Mouse (Mus musculus) CH12.LX (cell line): ENCODE data around the gene Dnajb5. TPM values are rescaled to one million over a fixed set of nuclear protein-coding genes. Genes with fewer than 3 reads are reported as not detected.

Source experiments
- DNase-seq: peaks from one replicate; pipeline ENCODE4 v3.0.0-alpha.2; 2013; ENCODE audit errors: extremely low read depth
- H3K27ac ChIP-seq: 2 replicates; pipeline ENCODE4 v1.5.1; 2012; ENCODE audit warnings: low read depth, mild to moderate bottlenecking, control low read depth, moderate library complexity; ENCODE audit not compliant: insufficient read depth
- H3K27me3 ChIP-seq: replicated peaks from 2 replicates; pipeline ENCODE3; 2012; ENCODE audit warnings: inconsistent platforms
- H3K36me3 ChIP-seq, 2 experiments: replicated peaks in 1 of 2; 2 replicates each; pipeline versions ENCODE3 to v1.6.1; 2012; ENCODE audit warnings: inconsistent platforms in 1 of 2, low read length in 1 of 2, mild to moderate bottlenecking in 1 of 2, mixed read lengths in 1 of 2, moderate library complexity in 1 of 2; ENCODE audit not compliant: control insufficient read depth in 1 of 2, insufficient read depth in 1 of 2
- H3K4me1 ChIP-seq, 2 experiments: 2 replicates each; pipeline ENCODE4 v1.6.1; 2012; ENCODE audit warnings: inconsistent platforms in 1 of 2, moderate library complexity in 1 of 2; ENCODE audit not compliant: insufficient read depth in 2 of 2, control insufficient read depth in 1 of 2
- H3K4me2 ChIP-seq: 2 replicates; pipeline ENCODE4 v1.6.1; 2012; ENCODE audit warnings: low read depth, mild to moderate bottlenecking, control low read depth; ENCODE audit not compliant: poor library complexity, insufficient read depth, severe bottlenecking
- H3K4me3 ChIP-seq, 3 experiments: fragments of 150-350 bp in 1 of 3; sonication (generic) in 1 of 3; replicated peaks in 1 of 3; 2 replicates each; pipeline versions ENCODE3 to v1.5.1; 2011 to 2012; ENCODE audit warnings: low read depth in 2 of 3, low read length in 2 of 3, mild to moderate bottlenecking in 2 of 3, moderate library complexity in 2 of 3, control low read depth in 1 of 3, improper control_type of control experiment in 1 of 3, inconsistent platforms in 1 of 3, mixed read lengths in 1 of 3; ENCODE audit not compliant: poor library complexity in 1 of 3
- H3K79me2 ChIP-seq: replicated peaks from 2 replicates; pipeline ENCODE4 v1.6.1; 2012; ENCODE audit warnings: mild to moderate bottlenecking, moderate library complexity; ENCODE audit not compliant: control insufficient read depth, poor library complexity, insufficient read depth, severe bottlenecking; ENCODE audit errors: extremely low read depth
- H3K9ac ChIP-seq: 2 replicates; pipeline ENCODE4 v1.6.1; 2012; ENCODE audit warnings: low read depth, mild to moderate bottlenecking, control low read depth, moderate library complexity; ENCODE audit not compliant: insufficient read depth
- H3K9me3 ChIP-seq: replicated peaks from 2 replicates; pipeline ENCODE3; 2012; ENCODE audit warnings: low read length, inconsistent platforms, mixed read lengths
- BHLHE40 ChIP-seq: IDR thresholded peaks from 2 replicates; pipeline ENCODE4 v1.6.1; 2011; ENCODE audit warnings: mild to moderate bottlenecking, low read depth, low read length, improper control_type of control experiment
- CHD1 ChIP-seq: IDR thresholded peaks from 2 replicates; pipeline ENCODE4 v1.6.1; 2012; ENCODE audit warnings: low read depth, low read length, improper control_type of control experiment, inconsistent platforms
- CHD2 ChIP-seq: IDR thresholded peaks from 2 replicates; pipeline ENCODE4 v1.6.1; 2011; ENCODE audit warnings: low read length, improper control_type of control experiment
- CTCF ChIP-seq, 2 experiments: IDR thresholded peaks in 1 of 2; conservative IDR thresholded peaks in 1 of 2; 2 replicates each; pipeline ENCODE4 v1.5.1; 2011 to 2012; ENCODE audit warnings: low read depth in 2 of 2, low read length in 2 of 2, improper control_type of control experiment in 1 of 2, inconsistent platforms in 1 of 2, mild to moderate bottlenecking in 1 of 2, moderate library complexity in 1 of 2
- E2F4 ChIP-seq: IDR thresholded peaks from 2 replicates; pipeline ENCODE4 v1.6.1; 2011; ENCODE audit warnings: low read depth, low read length, improper control_type of control experiment; ENCODE audit not compliant: insufficient replicate concordance
- ELF1 ChIP-seq: IDR thresholded peaks from 2 replicates; pipeline ENCODE4 v1.6.1; 2014; ENCODE audit warnings: low read depth, mild to moderate bottlenecking, inconsistent platforms, low read length, improper control_type of control experiment
- EP300 ChIP-seq: IDR thresholded peaks from 2 replicates; pipeline ENCODE4 v1.6.1; 2011; ENCODE audit warnings: low read length, improper control_type of control experiment
- ETS1 ChIP-seq: conservative IDR thresholded peaks from 2 replicates; pipeline ENCODE4 v1.6.1; 2012; ENCODE audit warnings: low read depth, mild to moderate bottlenecking, inconsistent platforms, low read length, improper control_type of control experiment, moderate library complexity
- GABPA ChIP-seq: IDR thresholded peaks from 2 replicates; pipeline ENCODE4 v1.6.1; 2012; ENCODE audit warnings: low read depth, low read length, improper control_type of control experiment, inconsistent platforms; ENCODE audit not compliant: insufficient replicate concordance
- HCFC1 ChIP-seq: IDR thresholded peaks from 2 replicates; pipeline ENCODE4 v1.6.1; 2012; ENCODE audit warnings: low read depth, mild to moderate bottlenecking, inconsistent platforms, low read length, improper control_type of control experiment
- IRF4 ChIP-seq: IDR thresholded peaks from 2 replicates; pipeline ENCODE4 v1.6.1; 2014; ENCODE audit warnings: low read depth, mild to moderate bottlenecking, inconsistent platforms, low read length, improper control_type of control experiment
- JUN ChIP-seq: IDR thresholded peaks from 2 replicates; pipeline ENCODE4 v1.6.1; 2011; ENCODE audit warnings: low read depth, mild to moderate bottlenecking, low read length, improper control_type of control experiment, moderate library complexity; ENCODE audit not compliant: insufficient read depth
- KAT2A ChIP-seq: IDR thresholded peaks from 2 replicates; pipeline ENCODE4 v1.6.1; 2012; ENCODE audit warnings: low read length, improper control_type of control experiment, inconsistent platforms; ENCODE audit not compliant: insufficient replicate concordance
- MAFK ChIP-seq: IDR thresholded peaks from 2 replicates; pipeline ENCODE4 v1.6.1; 2011; ENCODE audit warnings: low read length, improper control_type of control experiment; ENCODE audit not compliant: insufficient replicate concordance
- MAX ChIP-seq: IDR thresholded peaks from 2 replicates; pipeline ENCODE4 v1.6.1; 2011; ENCODE audit warnings: low read length, improper control_type of control experiment
- MAZ ChIP-seq: IDR thresholded peaks from 2 replicates; pipeline ENCODE4 v1.6.1; 2012; ENCODE audit warnings: low read depth, mild to moderate bottlenecking, inconsistent platforms, low read length, improper control_type of control experiment, moderate library complexity
- MEF2A ChIP-seq: IDR thresholded peaks from 2 replicates; pipeline ENCODE4 v1.6.1; 2014; ENCODE audit warnings: low read depth, mild to moderate bottlenecking, inconsistent platforms, low read length, improper control_type of control experiment, borderline replicate concordance
- MXI1 ChIP-seq: IDR thresholded peaks from 2 replicates; pipeline ENCODE4 v1.6.1; 2011; ENCODE audit warnings: mild to moderate bottlenecking, low read depth, low read length, improper control_type of control experiment
- MYC ChIP-seq: IDR thresholded peaks from 2 replicates; pipeline ENCODE4 v1.6.1; 2011; ENCODE audit warnings: low read depth, mild to moderate bottlenecking, improper control_type of control experiment, low read length
- NELFE ChIP-seq: IDR thresholded peaks from 2 replicates; pipeline ENCODE4 v1.6.1; 2011; ENCODE audit warnings: low read depth, low read length, improper control_type of control experiment
- NRF1 ChIP-seq: IDR thresholded peaks from 2 replicates; pipeline ENCODE4 v1.6.1; 2014; ENCODE audit warnings: low read depth, mild to moderate bottlenecking, inconsistent platforms, low read length, improper control_type of control experiment, moderate library complexity
- POLR2A ChIP-seq: IDR thresholded peaks from 2 replicates; pipeline ENCODE4 v1.6.1; 2011; ENCODE audit warnings: low read depth, mild to moderate bottlenecking, improper control_type of control experiment, low read length
- POLR2AphosphoS2 ChIP-seq: IDR thresholded peaks from 2 replicates; pipeline ENCODE4 v1.6.1; 2011; ENCODE audit warnings: low read depth, low read length, improper control_type of control experiment
- RAD21 ChIP-seq: IDR thresholded peaks from 2 replicates; pipeline ENCODE4 v1.6.1; 2011; ENCODE audit warnings: low read depth, mild to moderate bottlenecking, low read length, improper control_type of control experiment, moderate library complexity
- RCOR1 ChIP-seq: conservative IDR thresholded peaks from 2 replicates; pipeline ENCODE4 v1.6.1; 2012; ENCODE audit warnings: low read depth, mild to moderate bottlenecking, inconsistent platforms, low read length, improper control_type of control experiment
- SIN3A ChIP-seq: IDR thresholded peaks from 2 replicates; pipeline ENCODE4 v1.6.1; 2012; ENCODE audit warnings: low read length, improper control_type of control experiment, inconsistent platforms
- SMC3 ChIP-seq: IDR thresholded peaks from 2 replicates; pipeline ENCODE4 v1.6.1; 2011; ENCODE audit warnings: low read depth, low read length, improper control_type of control experiment
- TBP ChIP-seq: conservative IDR thresholded peaks from 2 replicates; pipeline ENCODE4 v1.6.1; 2011; ENCODE audit warnings: low read depth, low read length, improper control_type of control experiment
- TCF12 ChIP-seq: IDR thresholded peaks from 2 replicates; pipeline ENCODE4 v1.6.1; 2014; ENCODE audit warnings: low read depth, mild to moderate bottlenecking, inconsistent platforms, low read length, improper control_type of control experiment
- UBTF ChIP-seq: IDR thresholded peaks from 2 replicates; pipeline ENCODE4 v1.6.1; 2012; ENCODE audit warnings: low read depth, mild to moderate bottlenecking, inconsistent platforms, low read length, improper control_type of control experiment, moderate library complexity
- USF1 ChIP-seq: IDR thresholded peaks from 2 replicates; pipeline ENCODE4 v1.6.1; 2014; ENCODE audit warnings: low read depth, mild to moderate bottlenecking, inconsistent platforms, low read length, improper control_type of control experiment
- USF2 ChIP-seq: conservative IDR thresholded peaks from 2 replicates; pipeline ENCODE4 v1.6.1; 2011; ENCODE audit warnings: low read depth, low read length, improper control_type of control experiment
- ZC3H11A ChIP-seq: IDR thresholded peaks from 2 replicates; pipeline ENCODE4 v1.6.1; 2012; ENCODE audit warnings: low read depth, mild to moderate bottlenecking, inconsistent platforms, low read length, improper control_type of control experiment
- ZKSCAN1 ChIP-seq: IDR thresholded peaks from 2 replicates; pipeline ENCODE4 v1.6.1; 2012; ENCODE audit warnings: low read depth, inconsistent platforms, low read length, improper control_type of control experiment, borderline replicate concordance
- ZMIZ1 ChIP-seq: IDR thresholded peaks from 2 replicates; pipeline ENCODE4 v1.6.1; 2012; ENCODE audit warnings: low read depth, mild to moderate bottlenecking, inconsistent platforms, low read length, improper control_type of control experiment
- ZNF384 ChIP-seq: IDR thresholded peaks from 2 replicates; pipeline ENCODE4 v1.6.1; 2012; ENCODE audit warnings: low read depth, low read length, improper control_type of control experiment, inconsistent platforms
- dilution Hi-C: fragments of 300-500 bp; cut with MboI; formaldehyde crosslinking; loops from 2 replicates; pipeline ENCODE4 v1.14.3; 2020; ENCODE audit warnings: low sequenced_read_pairs; ENCODE audit not compliant: extremely low pct_unique_long_range_greater_than_20kb, extremely low pct_ligation_motif_present
- in situ Hi-C: fragments of 300-500 bp; cut with MboI; formaldehyde crosslinking; loops from 3 replicates; pipeline ENCODE4 v1.14.3; 2019; ENCODE audit warnings: low sequenced_read_pairs, low pct_ligation_motif_present, low pct_unique_long_range_greater_than_20kb, mixed read lengths
- polyA plus RNA-seq: library from polyadenylated mRNA; unstranded; fragments of >175 nt; gene quantifications from 2 replicates; pipeline ENCODE4 v1.2.1, GENCODE M21; 2012; ENCODE audit warnings: low read depth; ENCODE audit not compliant: insufficient read length
- total RNA-seq, 2 experiments: library from RNA; depleted of rRNA; stranded (reverse); fragments of 300-350 nt in 1 of 2; fragments of >200 nt in 1 of 2; gene quantifications; 2 replicates each; pipeline ENCODE4 v1.2.3; 2012 to 2014

Dnajb5 gene
- 2.7 and 3.2 TPM in 2 replicates for total RNA-seq (2012; rRNA removed)
- 1.9 and 2.2 TPM in 2 replicates for total RNA-seq (2014; rRNA removed)
- 3.9 and 4.2 TPM in 2 replicates for polyA plus RNA-seq

DNA sequence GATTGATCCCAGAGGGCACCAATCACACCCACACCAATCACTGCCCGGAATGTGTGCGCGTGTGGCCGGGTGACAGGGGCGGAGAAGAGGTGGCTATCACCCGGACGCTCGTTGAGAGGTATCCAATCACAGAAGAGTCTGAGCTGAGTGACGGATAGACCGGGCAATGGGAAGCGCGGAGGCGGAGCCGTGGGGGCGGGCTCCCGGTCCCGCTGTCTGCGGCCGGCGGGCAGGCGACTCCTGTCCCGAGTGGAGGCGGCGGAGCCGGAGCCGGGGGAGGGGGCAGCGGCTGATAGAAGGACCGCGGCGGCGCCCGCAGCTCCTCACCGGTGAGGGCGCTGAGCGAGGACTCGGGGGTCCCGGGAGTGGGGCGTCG, at the start of gene Dnajb5:
TSS of gene Dnajb5 (plus strand) at position 139 of the 376 bp plus-strand sequence.
- TF ChIP-seq TCF12 (peak; percentile 52; the same call in 1 of the 2 replicates), GABPA (no peak), MAZ (peak; percentile 26; the same call in 1 of the 2 replicates), SIN3A (peak; percentile 65; the same call in 1 of the 2 replicates), E2F4 (no peak), CHD1 (no peak), CTCF (conservative IDR thresholded peaks at IDR 0.05 in 1 of 2, IDR thresholded peaks at IDR 0.05 in 1 of 2; ENCODE audit: low read depth in 2 of 2, low read length in 2 of 2) (no peak), ZMIZ1 (peak; percentile 21; the same call in 1 of the 2 replicates), MXI1 (peak; percentile 79), ZC3H11A (no peak), POLR2AphosphoS2 (no peak), EP300 (no peak), IRF4 (0 out of 2 replicates have a peak, but pooled peaks have one; percentile 30), MEF2A (peak; percentile 18; the same call in 1 of the 2 replicates), ZKSCAN1 (no peak), KAT2A (no peak), USF2 (no peak), MAFK (no peak), CHD2 (peak; percentile 97), POLR2A (peak; percentile 71), MYC (no peak), NRF1 (peak; percentile 70), SMC3 (no peak), ETS1 (no peak), UBTF (0 out of 2 replicates have a peak, but pooled peaks have one; percentile 42), ELF1 (peak; percentile 57), MAX (peak; percentile 80), HCFC1 (peak; percentile 50; the same call in 1 of the 2 replicates), BHLHE40 (peak; percentile 70), RAD21 (no peak), NELFE (peak; percentile 28; the same call in 1 of the 2 replicates), TBP (no peak), RCOR1 (no peak), USF1 (peak; percentile 4; the same call in 1 of the 2 replicates), ZNF384 (no peak), JUN (no peak)
- peak; percentile 96 for DNase-seq
- H3K9ac ChIP-seq: peak within 1 kb of the TSS; percentile 80
- in situ Hi-C loops: no loop called here
- H3K79me2 ChIP-seq: no peaks in the 10 kb centered on the region
- dilution Hi-C loops: no loop called here
- peak within 1 kb of the TSS; percentile 65 for H3K4me2 ChIP-seq
- H3K27me3 ChIP-seq: peaks cover 34% of the 10 kb centered on the region
- H3K27ac ChIP-seq: no peak within 1 kb of the TSS
- H3K36me3 ChIP-seq: peaks cover 0 to 4% of the 10 kb centered on the region in 2 experiments
- no peaks in the 10 kb centered on the region for H3K9me3 ChIP-seq
- H3K4me3 ChIP-seq: peak within 1 kb of the TSS; percentile 57 to 74 (median 68)
- peaks cover 8 to 56% of the 10 kb centered on the region in 2 experiments for H3K4me1 ChIP-seq
